Mouse (Mus musculus): ENCODE data around the gene Flcn.

The Flcn gene

GRCm38 (mm10) chr11:59769307-59769706 lies 40.5 kb downstream of the Flcn start:
- in situ Hi-C loops (cut with MboI): no loop called here

- in situ Hi-C loops (cut with MboI): no loop called here
Observed at GRCm38 (mm10) chr11:59760796-59761195, 49.0 kb downstream of the Flcn start.

GRCm38 (mm10) chr11:59759626-59760025 lies 50.2 kb downstream of the Flcn start:
- in situ Hi-C loops (cut with MboI): no loop called here

- in situ Hi-C loops (cut with MboI): no loop called here
Observed at GRCm38 (mm10) chr11:59759178-59759577, 50.6 kb downstream of the Flcn start.

GRCm38 (mm10) chr11:59758191-59758985 lies 51.4 kb downstream of the Flcn start:
- in situ Hi-C loops (cut with MboI): no loop called here

- in situ Hi-C loops (cut with MboI): no loop called here
Observed at GRCm38 (mm10) chr11:59756351-59756750, 53.5 kb downstream of the Flcn start.

GRCm38 (mm10) chr11:59754504-59754903 lies 55.3 kb downstream of the Flcn start:
- in situ Hi-C loops (cut with MboI): no loop called here

GRCm38 (mm10) chr11:59749050-59749449 lies 60.8 kb downstream of the Flcn start:
- in situ Hi-C loops (cut with MboI): no loop called here

GRCm38 (mm10) chr11:59746614-59747013 lies 63.2 kb downstream of the Flcn start:
- in situ Hi-C loops (cut with MboI): no loop called here

GRCm38 (mm10) chr11:59745851-59746250 lies 64.0 kb downstream of the Flcn start:
- in situ Hi-C loops (cut with MboI): no loop called here

- in situ Hi-C loops (cut with MboI): no loop called here
Observed at GRCm38 (mm10) chr11:59744374-59744773, 65.4 kb downstream of the Flcn start.

- in situ Hi-C loops (cut with MboI): no loop called here
Observed at GRCm38 (mm10) chr11:59743712-59744111, 66.1 kb downstream of the Flcn start.

GRCm38 (mm10) chr11:59743307-59743706 lies 66.5 kb downstream of the Flcn start:
- in situ Hi-C loops (cut with MboI): no loop called here

GRCm38 (mm10) chr11:59741915-59742314 lies 67.9 kb downstream of the Flcn start:
- in situ Hi-C loops (cut with MboI): no loop called here
